ENCODE assay signal across 19 mouse cellular contexts in genomic region chrX:78518301-78518700, GRCm38 (mm10).
DNase-seq lines count a peak whose midpoint lies in the region; ATAC-seq and TF ChIP-seq lines count a peak whose summit lies in the region.
"Had no signal": no experiment of that assay in that cellular context is flagged by ENCODE, and none has a peak within 500 bp of the region (broad histone marks: within the 10 kb centered on the region; RNA-seq: fewer than 3 reads in every experiment).

No protein-coding gene starts in this region.

- H3K4me2 ChIP-seq in lung, embryonic 14.5 days = no peak overlapping the region
- H3K4me2 ChIP-seq: forebrain, embryonic 13.5 days; heart, embryonic 13.5 days; hindbrain, embryonic 12.5 days had no signal

- WGBS in lung, embryonic 14.5 days = 70% methylated on average over 2 of the region's 2 CpGs

- no peak overlapping the region for H3K4me3 ChIP-seq in lung, embryonic 14.5 days (ENCODE audit: low read depth, low read length)
- H3K4me3 ChIP-seq in MEL (ENCODE audit: control insufficient read depth in 1 of 2, insufficient read depth in 1 of 2, low read depth in 2 of 2, low read length in 2 of 2) = no peak overlapping the region
- H3K4me3 ChIP-seq: embryonic facial prominence, embryonic 10.5 days; forebrain, embryonic 13.5 days; heart, adult 2 months; heart, embryonic 13.5 days; hindbrain, embryonic 12.5 days had no signal

- no peak overlapping the region for H3K27ac ChIP-seq in lung, embryonic 14.5 days (ENCODE audit: low read depth)
- H3K27ac ChIP-seq in MEL (ENCODE audit: control insufficient read depth, low read depth, low read length) = no peak overlapping the region
- H3K27ac ChIP-seq: embryonic facial prominence, embryonic 10.5 days; forebrain, embryonic 13.5 days; heart, adult 2 months; heart, embryonic 13.5 days; hindbrain, embryonic 12.5 days had no signal

- H3K4me1 ChIP-seq in lung, embryonic 14.5 days (ENCODE audit: insufficient read depth) = no peaks in the 10 kb centered on the region
- H3K4me1 ChIP-seq in MEL (ENCODE audit: control insufficient read depth in 1 of 2, insufficient read depth in 2 of 2, low read length in 2 of 2) = no peaks in the 10 kb centered on the region
- H3K4me1 ChIP-seq: embryonic facial prominence, embryonic 10.5 days; forebrain, embryonic 13.5 days; heart, embryonic 13.5 days; hindbrain, embryonic 12.5 days had no signal

- peak; percentile 15 for DNase-seq in lung, embryonic 14.5 days
- no peak for DNase-seq in lung, postnatal 4 days
- peak; percentile 63 for DNase-seq in MEL (ENCODE audit: low read depth, low spot score)
- DNase-seq in MEL-GATA-1-ER (ENCODE audit: extremely low read depth, low read depth) = peak; percentile 33
- DNase-seq in urinary bladder, postnatal 10 days (ENCODE audit: low spot score) = no peak
- DNase-seq: adrenal gland, postnatal 10 days; cerebellum, adult 11 months; cerebellum, adult 8-10 months; cerebellum, postnatal 25 days; forebrain, postnatal 0 days; gastrocnemius, postnatal 14 days; heart, adult 2 months; heart, postnatal 36 days had no signal

- no peak for TF ChIP-seq POLR2A in MEL (IDR thresholded peaks at IDR 0.05; ENCODE audit: control insufficient read depth in 1 of 2, insufficient read depth in 1 of 2, low read depth in 1 of 2, low read length in 2 of 2, poor library complexity in 1 of 2)

- H3K27me3 ChIP-seq in lung, embryonic 14.5 days (ENCODE audit: insufficient read depth, low read length) = no peaks in the 10 kb centered on the region
- no peaks in the 10 kb centered on the region for H3K27me3 ChIP-seq in MEL (ENCODE audit: control insufficient read depth in 1 of 2, insufficient read depth in 2 of 2, low read length in 2 of 2)
- H3K27me3 ChIP-seq: forebrain, embryonic 13.5 days; heart, embryonic 13.5 days; hindbrain, embryonic 12.5 days had no signal

- no peak for TF ChIP-seq RAD21 in MEL (IDR thresholded peaks at IDR 0.05; ENCODE audit: low read depth, low read length)

- no peaks in the 10 kb centered on the region for H3K36me3 ChIP-seq in lung, embryonic 14.5 days (ENCODE audit: insufficient read depth)
- peaks cover 0 to 6% of the 10 kb centered on the region in 2 experiments; a peak in 2 of 4 replicates for H3K36me3 ChIP-seq in MEL (ENCODE audit: control insufficient read depth in 1 of 2, insufficient read depth in 2 of 2, low read length in 2 of 2)
- H3K36me3 ChIP-seq: embryonic facial prominence, embryonic 10.5 days; heart, embryonic 13.5 days; hindbrain, embryonic 12.5 days had no signal

- no peak overlapping the region for H3K9ac ChIP-seq in lung, embryonic 14.5 days
- H3K9ac ChIP-seq in MEL (ENCODE audit: control insufficient read depth, low read depth, low read length, poor library complexity, severe bottlenecking) = no peak overlapping the region
- H3K9ac ChIP-seq: forebrain, embryonic 13.5 days; forebrain, postnatal 0 days; heart, embryonic 13.5 days; hindbrain, embryonic 12.5 days had no signal

- ATAC-seq in lung, embryonic 14.5 days (ENCODE audit: insufficient read depth) = no peak
- 0 out of 2 replicates have a peak, but pooled peaks have one; percentile 26 for ATAC-seq in megakaryocyte progenitor cell, adult 5-6 weeks (replicated peaks; ENCODE audit: poor library complexity)
- ATAC-seq: forebrain, embryonic 13.5 days; forebrain, postnatal 0 days; hindbrain, embryonic 16.5 days had no signal

- H3K9me3 ChIP-seq in lung, embryonic 14.5 days (ENCODE audit: low read depth, low read length) = no peaks in the 10 kb centered on the region
- H3K9me3 ChIP-seq in MEL (replicated peaks; ENCODE audit: insufficient read depth, low read length) = no peaks in the 10 kb centered on the region
- H3K9me3 ChIP-seq: embryonic facial prominence, embryonic 10.5 days; forebrain, embryonic 13.5 days; heart, embryonic 13.5 days; hindbrain, embryonic 12.5 days had no signal

- no peaks in the 10 kb centered on the region for H3K79me2 ChIP-seq in MEL (ENCODE audit: control insufficient read depth, insufficient read depth, low read length, poor library complexity)

- TF ChIP-seq EP300 in MEL (IDR thresholded peaks at IDR 0.05; ENCODE audit: low read depth in 1 of 2, low read length in 2 of 2) = no peak

- no peak for TF ChIP-seq CTCF in lung, embryonic 14.5 days (IDR thresholded peaks at IDR 0.05; ENCODE audit: low read depth)
- no peak for TF ChIP-seq CTCF in MEL (IDR thresholded peaks at IDR 0.05 in 2 of 3, conservative IDR thresholded peaks at IDR 0.05 in 1 of 3; ENCODE audit: control insufficient read depth in 1 of 3, insufficient read depth in 1 of 3, low read depth in 2 of 3, low read length in 3 of 3, poor library complexity in 1 of 3, severe bottlenecking in 1 of 3)

TF ChIP-seq in MEL, 35 proteins besides CTCF, POLR2A, EP300 and RAD21:
- TF ChIP-seq TBP (IDR thresholded peaks at IDR 0.05; ENCODE audit: low read depth, low read length) = no peak
- no peak for TF ChIP-seq E2F4 (IDR thresholded peaks at IDR 0.05; ENCODE audit: borderline replicate concordance, low read depth, low read length)
- no peak for TF ChIP-seq GABPA (IDR thresholded peaks at IDR 0.05; ENCODE audit: low read depth, low read length)

Comparison
In these comparisons a context has a peak if more than half of its experiments do, and no peak if none do; other contexts are left out.
1. DNase-seq: peak in lung, embryonic 14.5 days (single experiment), MEL (single experiment) and MEL-GATA-1-ER (single experiment); none in lung, postnatal 4 days (0 of 2) and urinary bladder, postnatal 10 days (single experiment).